Mouse (Mus musculus) embryo, embryonic 10 days (tissue): ENCODE data around the gene Slc38a10.

ENCODE experiments used
- DNase-seq: peaks from one replicate; pipeline ENCODE4 v3.0.0-alpha.2; 2015; ENCODE audit warnings: low spot score

Slc38a10 gene

GRCm38 (mm10) chr11:120139309-120139731, 11.8 kb downstream of the Slc38a10 start:
- DNase-seq = no peak

- no peak for DNase-seq
Measured at GRCm38 (mm10) chr11:120137625-120138004, 13.5 kb downstream of the Slc38a10 start.

GRCm38 (mm10) chr11:120136796-120137624, 14.1 kb downstream of the Slc38a10 start:
- DNase-seq = peak; percentile 16

- DNase-seq = no peak
Measured at GRCm38 (mm10) chr11:120136195-120136594, 15.0 kb downstream of the Slc38a10 start.

- no peak for DNase-seq
Measured at GRCm38 (mm10) chr11:120134847-120135530, 16.2 kb downstream of the Slc38a10 start.

GRCm38 (mm10) chr11:120134148-120134547, 17.0 kb downstream of the Slc38a10 start:
- DNase-seq = no peak

GRCm38 (mm10) chr11:120129281-120129680, 21.9 kb downstream of the Slc38a10 start:
- no peak for DNase-seq

GRCm38 (mm10) chr11:120126845-120127244, 24.3 kb downstream of the Slc38a10 start:
- DNase-seq = no peak

- no peak for DNase-seq
Measured at GRCm38 (mm10) chr11:120122126-120122525, 29.0 kb downstream of the Slc38a10 start.

GRCm38 (mm10) chr11:120120642-120121420, 30.3 kb downstream of the Slc38a10 start:
- peak; percentile 69 for DNase-seq

GRCm38 (mm10) chr11:120119936-120120541, 31.1 kb downstream of the Slc38a10 start:
- no peak for DNase-seq

- DNase-seq = no peak
Measured at GRCm38 (mm10) chr11:120119108-120119507, 32.0 kb downstream of the Slc38a10 start.

GRCm38 (mm10) chr11:120117626-120118025, 33.5 kb downstream of the Slc38a10 start:
- no peak for DNase-seq

GRCm38 (mm10) chr11:120114488-120115215, 36.5 kb downstream of the Slc38a10 start:
- peak; percentile 71 for DNase-seq

- no peak for DNase-seq
Measured at GRCm38 (mm10) chr11:120112136-120112535, 39.0 kb downstream of the Slc38a10 start.

GRCm38 (mm10) chr11:120111033-120111432, 40.1 kb downstream of the Slc38a10 start:
- DNase-seq = peak; percentile 92

GRCm38 (mm10) chr11:120110554-120110953, 40.6 kb downstream of the Slc38a10 start:
- DNase-seq = peak; percentile 25

- no peak for DNase-seq
Measured at GRCm38 (mm10) chr11:120109558-120110210, 41.5 kb downstream of the Slc38a10 start.

- no peak for DNase-seq
Measured at GRCm38 (mm10) chr11:120107796-120108195, 43.4 kb downstream of the Slc38a10 start.

- DNase-seq = no peak
Measured at GRCm38 (mm10) chr11:120107026-120107425, 44.1 kb downstream of the Slc38a10 start.
